Mouse (Mus musculus) CD8-positive naive resting alpha-beta T cell, adult 2 months (primary cell): Measurements from ENCODE around the gene Tufm.

Source experiments
- DNase-seq, 2 experiments: peaks; one replicate each; pipeline ENCODE4 v3.0.0; 2022; ENCODE audit warnings: low read depth in 2 of 2, low spot score in 2 of 2

Gene Tufm

GRCm38 (mm10) chr7:126497966-126498365 is 10.8 kb downstream of the Tufm start:
- DNase-seq = no peak

- DNase-seq = no peak
These were observed 12.3 kb downstream of the Tufm start for GRCm38 (mm10) chr7:126499416-126499815.

GRCm38 (mm10) chr7:126501684-126502022 is 14.5 kb downstream of the Tufm start:
- no peak for DNase-seq

- peak; percentile 75 to 79 for DNase-seq
These were observed 15.0 kb downstream of the Tufm start for GRCm38 (mm10) chr7:126502023-126502741.

- peak in 1 of 2 experiments; percentile 57 for DNase-seq
These were observed 15.6 kb downstream of the Tufm start for GRCm38 (mm10) chr7:126502751-126503150.

GRCm38 (mm10) chr7:126503273-126503878 is 16.2 kb downstream of the Tufm start, which contains the start of gene Atxn2l:
Atxn2l (minus strand) TSS chr7:126503437.
- peak; percentile 97 to 98 for DNase-seq

GRCm38 (mm10) chr7:126504913-126505312 is 17.8 kb downstream of the Tufm start:
- DNase-seq = no peak

GRCm38 (mm10) chr7:126507126-126507778 is 20.1 kb downstream of the Tufm start:
- no peak for DNase-seq

GRCm38 (mm10) chr7:126511287-126511686 is 24.1 kb downstream of the Tufm start:
- DNase-seq = no peak

- no peak for DNase-seq
These were observed 31.2 kb downstream of the Tufm start for GRCm38 (mm10) chr7:126518261-126518941.

GRCm38 (mm10) chr7:126519513-126519912 is 32.4 kb downstream of the Tufm start:
- DNase-seq = no peak

GRCm38 (mm10) chr7:126523316-126523715 is 36.2 kb downstream of the Tufm start:
- no peak for DNase-seq

- peak; percentile 5 to 53 for DNase-seq
These were observed 41.0 kb downstream of the Tufm start for GRCm38 (mm10) chr7:126528166-126528577.

GRCm38 (mm10) chr7:126533434-126533833 is 46.3 kb downstream of the Tufm start:
- DNase-seq = no peak

GRCm38 (mm10) chr7:126535766-126536165 is 48.6 kb downstream of the Tufm start:
- no peak for DNase-seq

- no peak for DNase-seq
These were observed 49.3 kb downstream of the Tufm start for GRCm38 (mm10) chr7:126536466-126536865.

- DNase-seq = peak; percentile 14 to 47
These were observed 50.8 kb downstream of the Tufm start for GRCm38 (mm10) chr7:126537820-126538585.
